Mouse (Mus musculus): ENCODE results near the gene Bcr. TPM values are rescaled to one million over a fixed set of nuclear protein-coding genes. Genes with fewer than 3 reads are reported as not detected.

Gene Bcr
- total RNA-seq, 4 experiments from 2014 or later = 96.5 to 140 (median 115) TPM

- no peak for DNase-seq (ENCODE audit: low spot score in 2 of 2)
Measured at GRCm38 (mm10) chr10:75093252-75093987, 33.0 kb downstream of the Bcr start.

GRCm38 (mm10) chr10:75094338-75094737 lies 33.9 kb downstream of the Bcr start:
- DNase-seq (ENCODE audit: low spot score in 2 of 2) = no peak

GRCm38 (mm10) chr10:75095216-75095615 lies 34.8 kb downstream of the Bcr start:
- no peak for DNase-seq (ENCODE audit: low spot score in 2 of 2)

GRCm38 (mm10) chr10:75098446-75099183 lies 38.2 kb downstream of the Bcr start:
- DNase-seq (ENCODE audit: low spot score in 2 of 2) = no peak

- peak; percentile 64 to 69 for DNase-seq (ENCODE audit: low spot score in 2 of 2)
Measured at GRCm38 (mm10) chr10:75100298-75100697, 39.9 kb downstream of the Bcr start.

- no peak for DNase-seq (ENCODE audit: low spot score in 2 of 2)
Measured at GRCm38 (mm10) chr10:75103502-75103901, 43.1 kb downstream of the Bcr start.

- DNase-seq (ENCODE audit: low spot score in 2 of 2) = no peak
Measured at GRCm38 (mm10) chr10:75104191-75105098, 44.1 kb downstream of the Bcr start.

GRCm38 (mm10) chr10:75105099-75105461 lies 44.7 kb downstream of the Bcr start:
- no peak for DNase-seq (ENCODE audit: low spot score in 2 of 2)

- DNase-seq (ENCODE audit: low spot score in 2 of 2) = no peak
Measured at GRCm38 (mm10) chr10:75105687-75106086, 45.3 kb downstream of the Bcr start.

GRCm38 (mm10) chr10:75106940-75107381 lies 46.6 kb downstream of the Bcr start:
- no peak for DNase-seq (ENCODE audit: low spot score in 2 of 2)

GRCm38 (mm10) chr10:75108092-75108491 lies 47.7 kb downstream of the Bcr start:
- no peak for DNase-seq (ENCODE audit: low spot score in 2 of 2)

GRCm38 (mm10) chr10:75111446-75112201 lies 51.2 kb downstream of the Bcr start:
- DNase-seq (ENCODE audit: low spot score in 2 of 2) = no peak

GRCm38 (mm10) chr10:75112405-75112804 lies 52.0 kb downstream of the Bcr start:
- no peak for DNase-seq (ENCODE audit: low spot score in 2 of 2)

- DNase-seq (ENCODE audit: low spot score in 2 of 2) = no peak
Measured at GRCm38 (mm10) chr10:75113620-75114019, 53.2 kb downstream of the Bcr start.

GRCm38 (mm10) chr10:75115240-75115639 lies 54.8 kb downstream of the Bcr start:
- DNase-seq (ENCODE audit: low spot score in 2 of 2) = no peak

- DNase-seq (ENCODE audit: low spot score in 2 of 2) = no peak
Measured at GRCm38 (mm10) chr10:75116842-75117457, 56.6 kb downstream of the Bcr start.

- DNase-seq (ENCODE audit: low spot score in 2 of 2) = no peak
Measured at GRCm38 (mm10) chr10:75118444-75118843, 58.1 kb downstream of the Bcr start.

- DNase-seq (ENCODE audit: low spot score in 2 of 2) = no peak
Measured at GRCm38 (mm10) chr10:75119396-75119795, 59.0 kb downstream of the Bcr start.

GRCm38 (mm10) chr10:75120176-75120575 lies 59.8 kb downstream of the Bcr start:
- DNase-seq (ENCODE audit: low spot score in 2 of 2) = no peak

GRCm38 (mm10) chr10:75121028-75121427 lies 60.6 kb downstream of the Bcr start:
- DNase-seq (ENCODE audit: low spot score in 2 of 2) = peak; percentile 62 to 74

- no peak for DNase-seq (ENCODE audit: low spot score in 2 of 2)
Measured at GRCm38 (mm10) chr10:75125577-75125976, 65.2 kb downstream of the Bcr start.
